Mouse (Mus musculus): ENCODE results near the gene Mc3r.

Mc3r gene

DNA sequence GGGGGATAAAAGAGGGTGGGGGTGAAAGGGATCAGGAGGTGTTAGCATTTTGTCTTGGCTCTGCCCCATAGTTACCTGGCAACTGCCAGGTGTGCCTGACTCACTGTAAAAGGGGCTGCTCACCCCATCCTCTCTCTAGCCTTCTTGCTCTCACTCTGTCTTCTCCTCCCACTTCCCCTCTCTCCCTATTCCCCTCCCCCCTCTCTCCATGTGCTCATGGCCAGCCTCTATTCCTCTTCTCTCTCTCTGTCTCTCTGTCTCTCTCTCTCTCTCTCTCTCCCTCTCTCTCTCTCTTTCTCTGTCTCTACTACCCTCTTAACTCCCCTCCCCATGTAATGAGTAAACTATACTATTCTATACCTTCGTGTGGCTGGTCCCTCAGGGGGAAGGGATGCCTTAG, 41.3 kb downstream of the Mc3r start:
- in situ Hi-C loops (cut with MboI; ENCODE audit: low pct_unique_long_range_greater_than_20kb in 1 of 2, low sequenced_read_pairs in 2 of 2, unreplicated experiment in 1 of 2), result no loop called here

GRCm38 (mm10) chr2:172290474-172290873, 42.2 kb downstream of the Mc3r start:
- in situ Hi-C loops (cut with MboI; ENCODE audit: low pct_unique_long_range_greater_than_20kb in 1 of 2, low sequenced_read_pairs in 2 of 2, unreplicated experiment in 1 of 2), result no loop called here

DNA sequence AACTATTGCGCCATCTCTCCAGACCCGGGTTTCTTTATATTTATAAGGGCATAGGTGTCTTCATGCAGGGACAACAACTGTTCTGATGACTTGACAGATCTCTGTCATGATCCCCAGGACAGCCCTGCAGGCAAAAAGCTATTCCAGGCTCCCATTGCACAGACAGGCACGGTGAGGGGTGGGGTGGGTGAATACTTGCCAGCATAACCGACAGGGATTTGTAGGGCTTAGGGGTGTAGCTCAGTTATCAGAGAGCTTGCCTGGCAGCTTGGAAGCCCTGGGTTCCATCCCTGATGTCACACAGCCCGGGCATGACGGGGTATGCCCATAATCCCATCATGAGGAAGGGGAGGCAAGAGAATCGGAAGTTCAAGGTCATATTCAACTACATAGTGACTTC, 42.7 kb downstream of the Mc3r start:
- in situ Hi-C loops (cut with MboI; ENCODE audit: low pct_unique_long_range_greater_than_20kb in 1 of 2, low sequenced_read_pairs in 2 of 2, unreplicated experiment in 1 of 2), result no loop called here

DNA sequence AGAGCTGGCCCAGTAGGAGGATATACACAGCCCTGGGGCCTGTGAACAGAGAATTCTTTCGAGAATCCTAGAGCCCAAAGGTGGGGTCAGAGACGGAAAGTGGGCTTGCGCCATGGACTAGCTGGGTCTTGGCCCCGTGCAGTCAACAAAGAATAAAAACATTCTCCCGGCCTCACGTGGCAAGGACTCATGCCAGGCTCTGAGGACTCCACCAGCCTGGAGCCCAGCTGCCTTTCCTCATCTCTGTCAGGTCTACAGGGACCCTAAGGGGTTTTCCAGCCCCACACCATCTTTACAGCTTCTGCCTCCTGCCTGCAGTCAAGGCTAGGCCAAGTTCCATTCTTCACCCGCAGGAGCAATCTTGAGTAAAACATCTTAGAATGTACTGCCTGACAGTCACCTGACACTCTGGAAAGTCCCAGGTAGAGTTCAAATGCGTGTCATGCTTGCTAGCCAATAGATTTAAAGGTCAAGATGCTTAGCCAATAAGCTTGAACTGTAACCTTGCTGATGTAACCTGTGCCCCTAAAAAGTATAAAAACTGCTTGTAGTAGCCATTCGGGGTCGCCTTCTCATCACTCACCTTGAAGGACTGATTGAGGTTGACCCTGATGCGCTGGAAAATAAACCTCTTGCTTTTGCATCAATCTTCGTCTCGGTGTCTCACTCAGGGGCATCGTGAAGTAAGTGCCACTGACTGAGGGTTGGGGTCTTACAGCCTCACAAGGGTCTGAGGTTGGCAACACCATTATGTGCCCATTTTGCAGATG, 43.6 kb downstream of the Mc3r start:
- in situ Hi-C loops (cut with MboI; ENCODE audit: low pct_unique_long_range_greater_than_20kb in 1 of 2, low sequenced_read_pairs in 2 of 2, unreplicated experiment in 1 of 2), result no loop called here

DNA sequence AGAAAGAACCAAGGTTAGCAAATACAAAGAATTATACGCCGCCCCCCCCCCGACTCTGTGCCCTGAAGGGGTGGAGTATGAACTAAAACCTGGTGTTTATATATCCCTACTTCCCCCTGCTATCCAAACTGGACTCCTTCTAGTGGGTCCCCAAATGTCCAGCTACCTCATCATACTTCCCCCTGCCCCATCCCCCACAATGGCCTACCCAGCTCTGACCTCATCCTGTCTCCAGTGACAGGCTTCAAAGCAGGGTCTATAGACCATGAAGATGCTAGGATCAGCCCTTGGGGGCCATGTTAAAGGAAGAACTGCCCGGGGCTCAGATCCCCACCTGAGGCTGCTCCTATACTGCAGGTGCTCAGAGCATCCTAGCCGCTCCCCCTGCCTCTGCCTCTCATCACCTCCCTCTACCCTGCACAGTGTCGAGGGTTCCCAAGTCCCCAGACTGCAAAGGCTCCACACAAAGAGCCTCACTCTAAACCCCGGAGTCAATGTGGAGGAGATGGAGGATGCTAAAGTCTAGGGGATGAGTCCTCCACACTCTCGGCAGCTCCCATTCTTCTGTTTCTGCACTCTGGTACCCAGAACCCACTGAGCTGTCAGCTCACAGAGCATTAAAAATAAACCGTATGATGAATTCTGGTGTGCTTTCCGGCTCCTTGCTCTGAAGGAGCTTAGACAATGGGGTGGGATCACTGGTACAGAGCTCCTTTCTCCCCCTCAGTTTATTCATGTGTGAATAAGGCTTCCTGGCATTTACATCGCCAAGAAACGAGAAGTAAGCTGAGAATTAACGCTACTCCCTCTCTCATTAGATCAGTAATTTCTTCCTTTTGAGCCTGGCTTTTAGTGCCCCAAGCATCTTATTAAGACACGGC, 44.5 kb downstream of the Mc3r start:
- in situ Hi-C loops (cut with MboI; ENCODE audit: low pct_unique_long_range_greater_than_20kb in 1 of 2, low sequenced_read_pairs in 2 of 2, unreplicated experiment in 1 of 2), result no loop called here

DNA sequence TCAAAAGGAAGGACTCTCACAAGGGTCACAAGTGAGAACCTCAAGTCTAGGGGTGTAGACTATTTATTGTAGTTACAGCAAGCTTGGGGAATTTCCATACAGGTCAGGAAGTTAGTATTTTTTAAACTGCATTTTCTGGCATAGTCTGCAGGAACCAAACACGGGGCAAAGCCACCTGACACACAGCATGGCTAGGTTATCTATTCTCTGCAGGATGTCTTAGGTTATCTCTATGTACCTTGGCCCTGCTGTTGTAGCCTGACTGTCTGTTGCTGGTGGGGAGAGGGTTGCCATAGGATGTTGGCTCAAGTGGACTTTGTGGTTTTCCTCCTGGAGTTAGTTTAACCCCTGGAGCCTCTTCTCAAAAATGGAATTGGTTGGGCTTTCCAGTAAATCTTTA, 49.8 kb downstream of the Mc3r start:
- in situ Hi-C loops (cut with MboI; ENCODE audit: low pct_unique_long_range_greater_than_20kb in 1 of 2, low sequenced_read_pairs in 2 of 2, unreplicated experiment in 1 of 2), result no loop called here

DNA sequence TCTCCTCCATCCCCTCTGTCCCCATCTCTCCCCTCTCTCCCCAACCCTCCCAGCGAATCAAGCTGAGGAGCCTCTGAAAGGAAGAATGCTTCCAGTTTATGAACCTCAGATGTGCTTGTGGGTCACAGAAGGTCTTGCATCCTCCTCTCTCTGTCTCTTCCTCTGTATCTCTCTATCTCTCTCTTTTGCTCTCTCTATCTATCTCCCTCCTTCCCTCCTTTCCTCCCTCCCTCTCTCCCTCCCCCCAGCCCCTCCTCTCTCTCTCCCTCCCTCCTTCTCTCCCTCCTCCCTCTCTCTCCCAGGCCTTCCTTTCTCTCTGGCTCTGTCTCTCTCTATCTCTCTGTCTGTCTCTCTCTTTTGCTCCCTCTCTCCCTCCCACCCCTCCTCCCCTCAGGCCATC, 50.2 kb downstream of the Mc3r start:
- in situ Hi-C loops (cut with MboI; ENCODE audit: low pct_unique_long_range_greater_than_20kb in 1 of 2, low sequenced_read_pairs in 2 of 2, unreplicated experiment in 1 of 2), result no loop called here

- in situ Hi-C loops (cut with MboI; ENCODE audit: low pct_unique_long_range_greater_than_20kb in 1 of 2, low sequenced_read_pairs in 2 of 2, unreplicated experiment in 1 of 2), result no loop called here
Measured at GRCm38 (mm10) chr2:172299126-172299921, 51.0 kb downstream of the Mc3r start.

Measured in mouse embryonic stem cell (cell line).